Mouse (Mus musculus) intestine, embryonic 14.5 days (tissue): Measurements from ENCODE around the gene Gm3486. TPM values are rescaled to one million over a fixed set of nuclear protein-coding genes. Genes with fewer than 3 reads are reported as not detected.
"Not testable (repeated sequence)": the region's sequence is repeated elsewhere in the genome, so short reads cannot be mapped to it uniquely, and the experiment has no call there.

ENCODE experiments used
- ATAC-seq: fragments of 200-750 bp; cut with Nextera tagmentation; replicated peaks from 2 replicates; pipeline ENCODE4 v1.8.0; 2017; ENCODE audit warnings: low read depth, moderate number of reproducible peaks, moderate TSS enrichment, moderate library complexity; ENCODE audit not compliant: low FRiP score, low TSS enrichment
- DNase-seq: peaks from one replicate; pipeline ENCODE4 v3.0.0-alpha.2; 2018; ENCODE audit warnings: low spot score
- H3K27ac ChIP-seq: fragments of 300-500 bp; sonication (generic); 2 replicates; pipeline ENCODE4 v1.5.1; 2014; ENCODE audit warnings: low read depth, mild to moderate bottlenecking, control low read depth
- H3K27me3 ChIP-seq: fragments of 300-500 bp; sonication (generic); replicated peaks from 2 replicates; pipeline ENCODE4 v1.6.1; 2014; ENCODE audit warnings: low read length, control low read depth; ENCODE audit not compliant: control insufficient read depth, insufficient read depth
- H3K36me3 ChIP-seq: fragments of 300-500 bp; sonication (generic); 2 replicates; pipeline ENCODE4 v1.6.1; 2014; ENCODE audit warnings: low read length, control low read depth; ENCODE audit not compliant: control insufficient read depth, insufficient read depth
- H3K4me1 ChIP-seq: fragments of 300-500 bp; sonication (generic); replicated peaks from 2 replicates; pipeline ENCODE4 v1.6.1; 2014; ENCODE audit warnings: low read length, control low read depth, mixed read lengths; ENCODE audit not compliant: control insufficient read depth, insufficient read depth
- H3K4me2 ChIP-seq: fragments of 300-500 bp; sonication (generic); 2 replicates; pipeline ENCODE4 v1.6.1; 2014; ENCODE audit warnings: low read length
- H3K4me3 ChIP-seq: fragments of 300-500 bp; sonication (generic); 2 replicates; pipeline ENCODE4 v1.5.1; 2014; ENCODE audit warnings: low read depth, low read length, control low read depth, mixed read lengths
- H3K9ac ChIP-seq: fragments of 300-500 bp; sonication (generic); 2 replicates; pipeline ENCODE4 v1.6.1; 2014; ENCODE audit warnings: mild to moderate bottlenecking, low read length
- H3K9me3 ChIP-seq: fragments of 300-500 bp; sonication (generic); 2 replicates; pipeline ENCODE4 v1.6.1; 2016; ENCODE audit warnings: low read length, control low read depth; ENCODE audit not compliant: control insufficient read depth
- WGBS: fragments of 180-500 bp; shearing (Covaris S2); extraction: QIAGEN DNeasy Blood & Tissue Kit; methylation state at CpG from one replicate; pipeline ENCODE4 v1.1.7; 2014; 5-methylcytosine and 5-hydroxymethylcytosine counted together
- polyA plus RNA-seq: library from polyadenylated mRNA; unstranded; fragments of >200 nt; fragmentation: Nextera tagmentation; extraction: Ambion mirVana; gene quantifications from 2 replicates; pipeline ENCODE4 v1.2.1, GENCODE M21; 2014

The Gm3486 gene
- polyA plus RNA-seq = not detected in 2 replicates

GRCm38 (mm10) chr14:41489385-41489784 is at the start of gene Gm3486:
Gene Gm3486, minus strand, starts transcription at chr14:41489485.
- not testable (repeated sequence) for H3K4me3 ChIP-seq, H3K9ac ChIP-seq, ATAC-seq, H3K27ac ChIP-seq, DNase-seq, H3K9me3 ChIP-seq, H3K27me3 ChIP-seq, H3K36me3 ChIP-seq, H3K4me2 ChIP-seq, H3K4me1 ChIP-seq

GRCm38 (mm10) chr14:41524695-41525094 is 35.4 kb upstream of the Gm3486 start:
- not testable (repeated sequence) for DNase-seq, H3K9me3 ChIP-seq, H3K4me2 ChIP-seq, H3K4me3 ChIP-seq, H3K27ac ChIP-seq, H3K9ac ChIP-seq, ATAC-seq, H3K27me3 ChIP-seq, H3K4me1 ChIP-seq, H3K36me3 ChIP-seq
- 79% methylated on average over 1 of the region's 1 CpGs for WGBS

GRCm38 (mm10) chr14:41520683-41521082 is 31.4 kb upstream of the Gm3486 start:
- DNase-seq, H3K4me3 ChIP-seq, ATAC-seq, H3K4me1 ChIP-seq, H3K9ac ChIP-seq, H3K9me3 ChIP-seq, H3K36me3 ChIP-seq, H3K27ac ChIP-seq, H3K4me2 ChIP-seq, H3K27me3 ChIP-seq: not testable (repeated sequence)
- 80% methylated on average over 5 of the region's 5 CpGs for WGBS

GRCm38 (mm10) chr14:41453418-41453817 is 35.9 kb downstream of the Gm3486 start, which contains the start of gene Gm7954:
Gene Gm7954, minus strand, starts transcription at chr14:41453518.
- H3K4me3 ChIP-seq, H3K9ac ChIP-seq, ATAC-seq, H3K27me3 ChIP-seq, H3K4me2 ChIP-seq, H3K9me3 ChIP-seq, H3K27ac ChIP-seq, DNase-seq, H3K4me1 ChIP-seq, H3K36me3 ChIP-seq: not testable (repeated sequence)
- no CpG with 5 or more reads among the region's 2 CpGs for WGBS

Other genes starting within 250 kb of the Gm3486 start
- gene Gm2832, start 210.7 kb downstream of the Gm3486 start, polyA plus RNA-seq = 0.27 and 0.37 TPM in 2 replicates
- not detected in 2 replicates for gene Gm5798, start 140.9 kb downstream of the Gm3486 start, polyA plus RNA-seq
- not detected in 2 replicates for gene Gm7945, start 103.1 kb downstream of the Gm3486 start, polyA plus RNA-seq
- not detected in 2 replicates for gene Gm6482, start 81.2 kb downstream of the Gm3486 start, polyA plus RNA-seq
- not detected in 2 replicates for gene Gm7954, start 36.0 kb downstream of the Gm3486 start, polyA plus RNA-seq
- gene Gm7970, start 66.1 kb upstream of the Gm3486 start, polyA plus RNA-seq = not detected in 2 replicates
- not detected in 2 replicates for gene 1700049E17Rik2, start 83.7 kb upstream of the Gm3486 start, polyA plus RNA-seq
- gene Gm3072, start 135.1 kb upstream of the Gm3486 start, polyA plus RNA-seq = not detected in 2 replicates
- gene Gm3676, start 157.0 kb upstream of the Gm3486 start, polyA plus RNA-seq = not detected in 2 replicates
- not detected in 2 replicates for gene Gm8068, start 212.4 kb upstream of the Gm3486 start, polyA plus RNA-seq